Mouse (Mus musculus) heart, postnatal 4 days (tissue): ENCODE measurements around the gene Ccdc92. TPM values are rescaled to one million over a fixed set of nuclear protein-coding genes. Genes with fewer than 3 reads are reported as not detected.
A peak's percentile ranks its signal among the peaks of the same experiment; 100 is the strongest.

Source experiments
- DNase-seq: peaks from one replicate; pipeline ENCODE4 v3.0.0; 2021
- total RNA-seq, 2 experiments: library from RNA; stranded (reverse); gene quantifications; 2 replicates each; pipeline ENCODE4 v1.2.3; 2021

The Ccdc92 gene
- total RNA-seq, 2 experiments from 2014 or later = 0.68 to 0.88 TPM

DNA sequence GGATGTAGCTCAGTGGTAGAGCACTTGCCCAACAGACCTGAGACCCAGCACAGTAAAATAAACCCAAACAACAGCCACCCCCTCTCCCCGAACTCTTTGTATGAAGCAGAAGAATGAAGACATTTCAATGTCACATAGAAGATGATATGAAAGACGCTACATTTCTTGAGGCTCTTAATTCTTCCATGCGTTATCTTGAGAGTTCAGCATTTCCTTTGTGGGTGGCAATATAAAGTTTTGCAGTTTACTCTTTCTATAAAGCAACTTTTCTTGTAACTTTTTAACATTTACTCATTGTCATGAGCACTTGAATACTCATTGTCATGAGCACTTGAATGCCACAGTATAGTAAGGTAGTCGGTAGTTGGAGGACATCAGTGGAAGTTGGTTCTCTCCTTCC, 8.0 kb downstream of the Ccdc92 start:
- DNase-seq = no peak

DNA sequence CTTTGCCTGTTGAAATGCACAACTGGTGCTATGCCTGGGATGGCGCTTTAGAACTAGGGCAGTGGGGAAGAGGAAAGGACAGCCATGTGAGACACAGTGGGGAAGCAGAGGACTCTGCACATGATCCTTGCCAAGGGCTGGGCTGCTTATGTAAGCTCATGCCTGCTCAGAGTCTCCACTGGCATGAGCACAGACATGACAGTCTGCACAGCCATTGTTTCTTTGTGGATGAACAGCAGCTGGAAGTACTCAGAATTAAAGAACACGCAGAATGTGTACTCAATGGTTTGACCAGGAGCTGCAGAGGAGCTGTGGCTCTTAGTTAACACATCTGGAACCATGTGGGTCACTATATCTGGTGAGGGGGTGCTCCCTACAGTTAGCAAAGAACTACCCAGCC, 9.1 kb downstream of the Ccdc92 start:
- no peak for DNase-seq

DNA sequence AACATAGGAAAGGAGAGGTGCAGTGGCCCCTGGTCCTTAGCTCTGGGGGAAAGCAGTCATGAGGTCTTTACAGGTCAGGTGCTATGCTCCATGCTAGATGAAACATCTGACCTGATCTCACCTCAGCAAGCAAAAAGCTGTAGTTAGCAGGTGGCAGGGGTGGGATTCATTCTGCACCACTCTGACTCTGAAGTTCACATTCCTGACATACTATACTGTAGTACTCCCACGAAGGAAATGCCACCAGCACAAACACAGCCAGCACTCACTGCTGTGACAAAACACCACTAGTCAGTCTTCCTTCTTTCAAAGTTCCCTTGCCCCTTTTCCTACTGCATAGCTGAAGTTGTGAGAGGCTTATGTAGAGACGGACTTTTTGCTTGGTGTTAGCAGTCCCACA, 9.9 kb downstream of the Ccdc92 start:
- no peak for DNase-seq

DNA sequence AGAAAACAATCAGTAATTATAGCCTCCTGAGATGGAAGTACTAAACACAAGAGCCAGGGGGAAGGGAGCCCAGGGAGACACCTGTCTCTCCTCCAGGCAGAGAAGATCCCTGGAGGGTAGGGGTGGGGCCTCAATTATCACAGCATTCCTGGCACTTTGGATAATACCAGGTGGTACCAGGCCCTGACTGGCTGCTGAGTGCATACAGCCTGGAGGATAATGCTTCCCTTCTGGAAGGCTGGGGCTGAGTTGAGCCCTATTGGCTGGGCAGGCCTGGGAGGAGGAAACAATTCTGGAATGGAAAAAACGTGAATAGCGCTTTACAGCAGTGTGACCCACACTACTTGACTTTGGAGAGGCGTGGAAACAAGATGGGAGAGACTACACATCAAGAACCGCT, 10.7 kb downstream of the Ccdc92 start:
- DNase-seq = no peak

DNA sequence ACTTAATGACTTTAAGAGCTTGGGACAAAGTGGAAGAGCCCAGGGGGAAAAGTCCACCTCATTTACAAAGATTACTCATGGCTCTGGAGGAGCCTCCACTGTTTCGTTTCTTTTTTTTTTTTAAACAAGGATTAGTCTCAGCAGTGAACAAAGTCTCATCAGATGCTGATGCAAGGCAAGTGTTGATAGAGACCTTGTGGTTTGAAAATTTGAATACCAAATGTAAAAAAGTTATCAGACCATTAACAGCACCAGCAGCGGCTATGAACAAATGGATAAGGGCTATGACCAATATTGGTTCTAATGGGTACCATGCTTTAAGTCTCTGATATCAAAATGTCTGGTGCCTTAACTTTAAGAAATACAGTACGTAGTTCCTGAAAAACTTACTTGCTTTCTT, 13.2 kb downstream of the Ccdc92 start:
- no peak for DNase-seq

DNA sequence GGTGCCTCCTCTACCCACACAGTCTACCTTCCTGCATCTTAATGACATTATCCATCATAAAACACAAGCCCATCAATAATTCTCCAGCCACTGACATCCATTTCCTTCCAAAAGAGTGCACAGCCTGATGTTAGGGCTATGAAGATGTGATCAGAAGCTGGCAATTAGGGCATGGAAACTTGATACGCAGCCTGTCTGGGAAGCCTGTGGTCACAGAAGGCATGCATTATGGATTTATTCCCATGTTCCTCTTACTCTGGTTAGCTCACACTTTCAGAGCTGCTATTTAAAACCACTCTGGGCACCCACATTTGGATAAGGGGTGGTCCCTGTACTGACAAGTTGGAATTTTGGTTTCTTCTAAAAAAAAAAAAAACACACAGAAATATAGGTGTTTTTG, 15.2 kb downstream of the Ccdc92 start:
- no peak for DNase-seq

DNA sequence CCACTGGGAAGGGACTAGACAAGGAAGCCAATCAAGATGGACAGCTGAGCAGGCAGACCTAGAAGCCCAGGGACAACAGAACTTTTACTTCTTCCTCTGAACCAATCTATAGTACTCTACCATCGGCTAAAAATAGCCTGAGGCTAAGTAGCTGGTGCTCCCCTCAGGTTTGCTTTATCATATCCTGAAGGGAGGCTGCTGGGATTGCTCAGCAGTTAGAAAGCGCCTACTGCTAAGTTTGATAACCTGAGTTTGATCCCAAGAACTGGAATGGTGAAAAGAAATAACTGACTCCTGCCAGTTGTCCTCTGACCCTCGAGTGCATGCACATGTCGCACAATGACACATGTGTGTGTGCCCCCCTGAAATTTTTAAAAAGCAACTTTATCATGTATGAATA, 17.3 kb downstream of the Ccdc92 start:
- DNase-seq = no peak

DNA sequence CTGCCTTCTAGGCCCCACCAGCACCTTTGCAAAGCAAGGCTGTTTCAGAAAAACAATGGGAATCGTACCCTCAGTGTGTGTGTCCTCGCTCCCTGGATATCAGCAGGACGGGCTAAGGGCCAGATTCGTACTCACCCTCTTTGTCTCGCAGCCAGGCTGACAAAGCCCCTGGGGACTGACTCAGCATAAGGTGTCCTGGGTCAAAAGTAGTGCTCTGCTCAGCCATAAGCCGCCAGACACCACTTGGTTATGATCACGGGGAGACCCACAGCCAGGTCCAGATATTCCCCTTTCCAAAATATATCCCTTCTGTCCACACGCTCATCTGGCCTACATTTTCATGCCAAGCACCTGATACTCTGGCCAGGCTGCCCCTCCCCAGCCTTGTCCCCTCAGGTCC, 18.8 kb downstream of the Ccdc92 start:
- DNase-seq = peak; percentile 32

DNA sequence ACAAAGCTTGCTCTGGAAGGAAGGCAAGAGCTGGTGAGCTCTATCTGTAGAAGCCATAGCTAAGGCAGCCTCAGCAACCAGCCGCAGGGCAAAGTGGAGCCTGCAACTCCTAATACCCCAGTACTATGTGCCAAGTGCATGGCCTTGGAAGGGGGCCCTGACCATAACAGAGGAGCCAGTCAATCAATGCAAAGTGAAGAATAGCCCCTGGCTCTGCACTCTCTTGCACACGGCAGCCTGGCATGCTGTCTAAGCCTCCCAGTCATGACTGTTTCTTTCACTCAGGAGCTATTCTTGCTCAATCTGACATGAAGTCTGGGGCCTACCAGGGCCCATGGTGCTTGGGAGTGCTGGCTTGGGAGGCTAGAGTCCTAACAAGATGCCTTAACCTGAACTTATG, 21.6 kb downstream of the Ccdc92 start:
- DNase-seq = no peak

DNA sequence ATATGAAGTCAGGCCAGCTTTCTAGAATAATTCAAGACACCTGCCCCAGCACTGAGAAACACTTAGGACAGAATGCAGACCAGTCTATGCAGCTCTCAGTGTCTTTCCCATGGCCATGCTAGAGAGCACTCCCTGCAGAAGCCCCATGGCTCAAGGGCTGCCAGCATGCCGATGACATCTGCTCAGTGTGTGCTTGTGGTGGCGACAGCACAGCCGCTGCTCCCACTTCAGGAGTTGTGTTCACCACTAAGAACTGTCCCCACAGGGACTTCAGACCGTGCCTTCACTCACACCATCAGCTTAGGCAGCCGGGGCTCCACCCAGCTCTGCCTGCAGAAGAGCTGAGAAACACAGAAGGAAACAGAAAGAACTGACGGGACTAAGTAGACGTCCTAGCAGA, 22.0 kb downstream of the Ccdc92 start:
- DNase-seq = peak; percentile 41

DNA sequence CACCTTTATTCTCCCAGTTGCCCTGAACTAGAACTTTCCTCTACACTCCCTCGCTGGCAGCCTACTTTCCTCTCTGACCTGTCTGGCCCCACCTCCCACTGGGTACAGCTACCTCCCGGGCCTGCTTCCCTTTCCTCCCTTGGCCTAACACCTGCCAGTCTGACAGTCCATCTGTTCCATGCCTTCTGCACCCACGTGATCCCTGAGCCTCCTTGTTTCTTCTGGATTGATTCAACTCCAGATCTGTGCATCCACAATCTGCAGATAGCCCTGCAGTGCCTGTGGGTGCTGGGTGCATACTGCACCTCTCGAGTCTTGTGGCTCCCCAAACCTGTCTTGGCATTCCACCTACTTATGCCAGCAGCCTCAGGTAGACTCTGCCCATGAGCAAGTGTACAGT, 25.6 kb downstream of the Ccdc92 start:
- DNase-seq = no peak

DNA sequence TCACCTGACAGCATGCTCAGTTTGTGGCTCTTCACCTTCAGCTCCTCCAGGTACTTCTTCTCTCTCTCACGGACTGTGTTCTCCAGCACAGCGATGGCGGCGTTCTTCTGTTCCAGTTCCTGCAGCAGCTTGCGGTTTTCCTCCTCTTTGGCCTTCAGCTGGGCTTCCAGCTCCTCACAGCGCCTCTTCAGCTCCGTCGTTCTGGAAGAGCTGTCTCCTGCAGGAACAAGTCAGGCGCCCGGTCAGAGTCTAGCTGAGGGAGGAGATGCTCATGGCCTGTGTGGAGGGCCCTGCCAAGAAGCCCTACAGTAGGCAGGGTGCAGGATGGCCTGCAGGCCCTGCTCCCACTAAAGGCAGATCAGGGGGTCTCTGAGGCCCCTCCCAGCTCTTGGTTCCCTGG, 26.1 kb downstream of the Ccdc92 start:
- no peak for DNase-seq

DNA sequence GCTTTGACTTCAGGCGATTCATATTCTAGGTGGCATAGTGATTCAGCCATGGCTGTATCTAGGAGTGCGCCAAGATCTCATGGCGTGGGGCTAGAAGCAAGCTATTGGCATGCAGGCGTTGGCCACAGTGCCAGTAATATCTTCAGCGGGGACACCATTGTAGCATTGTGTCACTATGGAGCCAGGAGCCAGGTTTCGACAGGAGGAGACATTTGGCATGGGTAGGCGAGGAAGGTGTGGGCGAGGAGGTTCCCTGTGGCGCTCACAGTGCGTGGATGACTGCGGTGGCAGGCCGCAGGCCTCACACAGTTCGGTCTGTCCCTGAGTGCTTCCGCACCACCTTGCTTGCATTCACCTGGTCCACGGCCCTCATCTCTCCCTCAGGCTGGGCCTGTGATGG, 27.0 kb downstream of the Ccdc92 start:
- DNase-seq = no peak

DNA sequence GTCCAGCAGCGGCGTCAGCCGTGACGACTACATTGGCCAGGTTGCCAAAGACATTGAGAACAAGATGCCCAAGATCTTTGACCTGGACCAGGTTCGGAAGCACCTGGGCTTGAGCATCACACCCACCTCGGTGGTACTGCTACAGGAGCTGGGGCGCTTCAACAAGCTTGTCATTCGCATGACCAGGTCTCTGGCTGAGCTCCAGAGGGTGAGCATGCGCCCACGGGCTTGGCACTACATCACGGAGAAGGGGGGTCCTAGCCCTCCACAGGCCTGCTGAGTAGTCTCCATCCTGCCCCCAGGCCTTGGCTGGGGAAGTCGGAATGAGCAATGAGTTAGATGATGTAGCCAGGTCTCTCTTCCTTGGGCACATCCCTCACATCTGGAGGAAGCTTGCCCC, 31.9 kb downstream of the Ccdc92 start:
- no peak for DNase-seq

DNA sequence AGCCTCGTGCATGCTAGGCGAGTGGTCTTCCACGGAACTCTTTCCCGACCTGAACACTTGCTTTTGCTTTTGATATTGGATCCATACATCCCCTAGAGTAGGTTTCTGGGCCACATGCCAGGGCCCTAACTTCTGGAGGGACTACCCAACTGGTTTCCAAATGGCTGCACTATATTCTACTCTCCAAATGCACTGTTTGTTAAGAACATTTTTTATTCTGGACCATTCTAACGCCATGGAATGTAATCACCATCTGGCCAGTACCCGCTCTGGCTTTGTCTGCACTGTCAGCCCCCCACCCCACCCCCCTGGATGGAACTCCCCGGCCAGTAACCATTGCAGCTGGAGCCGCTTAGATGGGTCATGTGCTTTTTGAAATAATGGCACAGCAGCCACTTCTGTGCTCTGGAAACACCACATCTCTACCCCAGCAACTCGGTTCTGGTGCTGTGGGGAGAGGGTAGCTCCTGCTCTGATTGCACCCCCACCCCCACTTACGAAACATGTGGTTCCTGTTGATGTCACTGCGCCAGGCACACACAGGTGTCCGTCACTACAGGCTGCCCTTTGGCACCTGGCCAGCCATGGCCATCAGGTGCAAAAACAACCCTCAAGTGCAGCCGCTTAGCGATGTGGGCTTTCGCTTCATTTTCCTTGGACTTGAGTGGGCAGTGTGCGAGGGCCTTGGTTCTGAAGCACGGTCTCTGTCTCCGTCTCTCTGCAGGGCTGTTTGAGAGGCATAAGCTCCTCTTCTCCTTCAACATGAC, 39.9 kb downstream of the Ccdc92 start:
- no peak for DNase-seq

DNA sequence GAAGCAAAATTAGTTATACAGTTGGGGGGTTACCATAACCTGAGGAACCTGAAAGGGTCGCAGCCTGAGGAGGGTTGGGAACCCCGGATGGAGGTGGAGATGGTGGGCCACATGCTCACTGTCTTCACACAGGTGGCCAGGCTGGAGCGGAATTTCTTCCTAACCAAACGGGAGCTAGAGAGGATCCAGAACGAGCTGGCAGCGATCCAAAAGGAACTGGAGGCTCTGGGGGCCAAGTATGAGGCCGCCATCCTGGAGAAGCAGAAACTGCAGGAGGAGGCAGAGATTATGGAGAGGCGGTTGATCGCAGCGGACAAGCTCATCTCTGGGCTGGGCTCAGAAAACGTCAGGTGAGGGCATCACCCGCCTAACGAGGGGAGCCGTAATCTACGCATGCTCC, 45.2 kb downstream of the Ccdc92 start:
- no peak for DNase-seq

DNA sequence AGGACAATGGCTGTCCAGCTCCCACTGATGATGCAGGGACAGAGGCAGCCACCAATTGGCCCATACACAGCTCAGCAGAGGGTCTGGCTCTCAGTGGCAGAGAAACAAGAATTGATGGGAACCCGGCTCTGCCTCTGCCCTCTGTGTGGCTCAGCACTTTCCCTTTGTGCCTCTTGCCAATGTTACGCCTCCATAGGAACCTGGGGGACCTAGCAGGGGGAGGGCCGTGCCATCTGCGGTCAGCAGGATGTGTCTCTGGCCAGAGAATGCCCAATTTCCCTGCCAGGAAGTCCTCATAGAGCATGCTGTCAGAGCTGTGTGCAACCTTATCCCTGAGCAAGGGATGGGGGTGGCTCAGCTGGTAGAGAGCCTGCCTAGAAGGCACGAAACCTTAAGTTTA, 47.4 kb downstream of the Ccdc92 start:
- no peak for DNase-seq

DNA sequence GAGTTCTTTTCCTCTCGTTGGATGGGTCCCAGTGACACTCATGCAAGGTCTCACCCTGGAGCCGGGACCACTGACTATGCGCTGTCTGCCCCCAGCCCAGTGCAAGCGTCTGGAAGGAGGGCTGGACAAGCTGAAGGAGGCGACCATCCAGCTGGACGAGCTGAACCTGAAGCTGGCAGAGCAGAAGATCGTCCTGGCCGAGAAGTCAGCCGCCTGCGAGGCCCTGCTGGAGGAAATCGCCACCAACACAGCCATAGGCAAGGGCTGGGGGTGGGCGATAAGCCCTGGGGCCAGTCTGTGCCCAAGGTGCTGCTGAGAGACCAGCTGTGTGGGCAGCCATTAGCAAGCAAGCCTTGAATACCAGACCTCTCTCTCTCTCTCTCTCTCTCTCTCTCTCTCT, 49.8 kb downstream of the Ccdc92 start:
- DNase-seq = no peak

DNA sequence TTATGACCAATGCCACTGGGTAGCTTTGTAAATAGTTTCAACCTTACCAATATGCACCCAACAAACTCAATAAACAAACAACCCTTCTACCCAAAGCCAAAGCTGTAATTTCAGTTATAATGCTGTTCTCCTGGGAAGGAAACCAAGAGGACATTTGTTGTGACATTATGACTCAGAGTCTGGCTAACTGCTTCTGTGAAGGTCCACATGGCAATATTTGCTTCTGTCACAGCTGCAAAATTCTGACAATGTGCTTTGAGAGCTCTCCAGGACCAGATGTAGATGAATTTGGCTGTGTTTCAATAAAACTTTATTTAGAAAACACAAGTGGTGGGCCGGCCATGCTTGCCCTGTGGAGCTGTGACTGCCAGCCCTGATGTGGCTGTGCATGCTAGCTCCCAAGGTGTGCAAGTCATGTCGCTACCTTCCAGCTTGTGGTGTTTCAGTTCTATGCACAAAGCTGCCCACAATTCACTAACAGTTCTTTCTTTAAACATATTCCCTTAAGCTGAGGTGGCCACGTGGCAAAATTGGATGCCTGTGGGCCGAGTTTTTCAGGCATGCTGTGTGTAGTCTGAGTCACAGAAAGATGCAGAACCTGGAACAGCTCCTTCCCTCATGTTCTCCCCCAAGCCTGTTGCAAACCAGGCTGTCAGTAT, 52.4 kb downstream of the Ccdc92 start:
- no peak for DNase-seq

DNA sequence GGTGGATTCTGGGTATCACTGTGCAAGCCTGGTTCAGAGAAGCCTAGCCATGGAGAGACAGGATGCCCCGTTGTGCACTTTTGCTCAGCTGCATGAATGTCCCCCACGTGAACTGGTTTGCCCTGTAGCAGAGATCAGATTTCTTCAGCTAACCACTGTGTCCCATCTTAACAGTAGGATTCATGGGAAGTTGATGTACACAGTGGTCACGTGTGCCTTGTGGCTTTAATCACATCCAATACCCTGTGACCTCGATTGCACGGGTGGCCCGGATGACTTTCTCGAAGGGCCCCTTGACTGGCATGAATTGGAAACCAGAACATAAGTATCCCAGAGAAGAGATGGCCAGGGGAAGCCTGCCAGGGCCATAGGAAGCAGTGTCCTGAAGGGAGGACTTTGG, 70.1 kb downstream of the Ccdc92 start:
- no peak for DNase-seq

DNA sequence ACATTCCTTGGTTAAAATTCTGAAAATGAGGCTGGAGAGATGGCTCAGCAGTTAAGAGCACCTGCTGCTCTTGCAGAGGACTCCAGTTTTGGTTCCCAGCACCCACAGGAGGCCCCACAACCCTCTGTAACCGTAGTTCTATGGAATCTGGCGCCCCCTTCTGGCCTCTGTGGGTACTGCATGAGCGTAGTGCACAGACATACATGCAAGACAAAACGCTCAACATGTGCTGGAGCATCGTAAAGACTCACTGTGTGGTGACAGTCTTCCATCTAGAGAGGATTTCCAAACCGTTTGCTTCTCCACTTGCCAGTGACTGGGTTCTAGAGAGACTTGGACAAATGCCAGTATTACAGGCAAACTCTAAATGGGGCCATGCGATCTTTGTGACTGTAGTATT, 76.6 kb downstream of the Ccdc92 start:
- no peak for DNase-seq
